ENCODE assay signal across 21 mouse cellular contexts in genomic region chr9:14386831-14387230, GRCm38 (mm10). TPM values are rescaled to one million over a fixed set of nuclear protein-coding genes. Genes with fewer than 3 reads are reported as not detected.
A peak's percentile ranks its signal among the peaks of the same experiment; 100 is the strongest.
DNase-seq lines count a peak whose midpoint lies in the region; ATAC-seq and TF ChIP-seq lines count a peak whose summit lies in the region.
"Had no signal": no experiment of that assay in that cellular context is flagged by ENCODE, and none has a peak within 500 bp of the region (broad histone marks: within the 10 kb centered on the region; RNA-seq: fewer than 3 reads in every experiment).

No protein-coding gene starts in this region.

- peak overlapping the region; percentile 29 for H3K4me3 ChIP-seq in erythroblast, embryonic 14.5 days (replicated peaks)
- H3K4me3 ChIP-seq in liver, embryonic 14.5 days (ENCODE audit: insufficient read depth in 1 of 2, low read depth in 2 of 2, low read length in 2 of 2), result no peak overlapping the region
- H3K4me3 ChIP-seq: embryonic facial prominence, embryonic 10.5 days; forebrain, embryonic 13.5 days; hindbrain, embryonic 13.5 days had no signal

- WGBS in liver, embryonic 14.5 days (ENCODE audit: insufficient replicate concordance), result 34% methylated on average over 9 of the region's 9 CpGs

- TF ChIP-seq EP300 in liver, embryonic 14.5 days (IDR thresholded peaks at IDR 0.05; ENCODE audit: low read depth), result no peak

- no peak overlapping the region; the same call in 1 of the 2 replicates for H3K27ac ChIP-seq in liver, embryonic 14.5 days
- H3K27ac ChIP-seq: embryonic facial prominence, embryonic 10.5 days; forebrain, embryonic 13.5 days; hindbrain, embryonic 13.5 days; hindbrain, postnatal 0 days had no signal

- H3K4me1 ChIP-seq in erythroblast, embryonic 14.5 days (ENCODE audit: control insufficient read depth), result peaks cover 78% of the 10 kb centered on the region
- peaks cover 31 to 40% of the 10 kb centered on the region in 2 experiments for H3K4me1 ChIP-seq in liver, embryonic 14.5 days (replicated peaks; ENCODE audit: control insufficient read depth in 2 of 2, insufficient read depth in 2 of 2, low read length in 1 of 2)

- no peaks in the 10 kb centered on the region for H3K27me3 ChIP-seq in erythroblast, embryonic 14.5 days (ENCODE audit: control insufficient read depth)
- no peaks in the 10 kb centered on the region for H3K27me3 ChIP-seq in liver, embryonic 14.5 days (ENCODE audit: control insufficient read depth, insufficient read depth, low read length)
- H3K27me3 ChIP-seq: forebrain, embryonic 13.5 days had no signal

- ATAC-seq in erythroblast, adult 5-6 weeks (replicated peaks; ENCODE audit: low FRiP score, poor library complexity, severe bottlenecking), result no peak
- ATAC-seq in liver, embryonic 14.5 days (ENCODE audit: insufficient read depth), result peak; percentile 68
- ATAC-seq: CD4-positive, CD25-positive, alpha-beta regulatory T cell, adult 4 months; forebrain, embryonic 13.5 days; forebrain, postnatal 0 days; hindbrain, postnatal 0 days had no signal

- H3K9ac ChIP-seq in liver, embryonic 14.5 days (replicated peaks), result 0 out of 2 replicates have a peak overlapping the region, but pooled peaks have one; percentile 7
- H3K9ac ChIP-seq: forebrain, embryonic 13.5 days; forebrain, postnatal 0 days; hindbrain, embryonic 13.5 days had no signal

- peaks cover 7% of the 10 kb centered on the region for H3K9me3 ChIP-seq in erythroblast, embryonic 14.5 days (ENCODE audit: control insufficient read depth, low read length)
- H3K9me3 ChIP-seq in liver, embryonic 14.5 days (ENCODE audit: control insufficient read depth, low read length), result no peaks in the 10 kb centered on the region
- H3K9me3 ChIP-seq: embryonic facial prominence, embryonic 10.5 days; forebrain, embryonic 13.5 days; G1E; hindbrain, embryonic 13.5 days had no signal

- H3K36me3 ChIP-seq in erythroblast, embryonic 14.5 days (ENCODE audit: control insufficient read depth), result peaks cover 12% of the 10 kb centered on the region
- no peaks in the 10 kb centered on the region for H3K36me3 ChIP-seq in liver, embryonic 14.5 days (replicated peaks; ENCODE audit: control insufficient read depth, insufficient read depth, low read depth)
- H3K36me3 ChIP-seq: embryonic facial prominence, embryonic 10.5 days; hindbrain, embryonic 13.5 days had no signal

- peak overlapping the region; percentile 40 for H3K4me2 ChIP-seq in liver, embryonic 14.5 days (ENCODE audit: low read depth)
- H3K4me2 ChIP-seq: forebrain, embryonic 13.5 days; hindbrain, embryonic 13.5 days had no signal

- DNase-seq in liver, result peak; percentile 71
- DNase-seq in liver, embryonic 14.5 days (ENCODE audit: low read depth in 3 of 3, low spot score in 3 of 3), result no peak
- no peak for DNase-seq in urinary bladder, adult 18-20 months (ENCODE audit: low spot score in 2 of 2)
- no peak for DNase-seq in spleen, postnatal 36 days (ENCODE audit: low spot score in 2 of 2)
- no peak for DNase-seq in adrenal gland, postnatal 14 days
- DNase-seq: adrenal gland, postnatal 10 days; B cell, adult 2 months; cerebellum, adult 18-20 months; cerebellum, adult 9-11 months; cerebellum, postnatal 36 days; forebrain, postnatal 0 days; gastrocnemius, postnatal 14 days; heart, postnatal 10 days had no signal

- TF ChIP-seq CTCF in liver, embryonic 14.5 days (IDR thresholded peaks at IDR 0.05; ENCODE audit: low read depth), result no peak

RNA-seq across cellular contexts. Expression of gene Endod1, which starts 5.5 kb away (rescaled TPM):
- 14.9 TPM in 2 replicates for polyA plus RNA-seq in erythroblast, embryonic 14.5 days (2012)
- 51.4 and 53.0 TPM in 2 replicates for total RNA-seq in erythroblast, adult 5-6 weeks (2015; ENCODE audit: low replicate concordance)
- total RNA-seq in erythroblast, adult 5-6 weeks (2017; ENCODE audit: low replicate concordance), result 84.8 and 110 TPM in 2 replicates
- 18.8 and 22.3 TPM in 2 replicates for polyA plus RNA-seq in liver, embryonic 14.5 days (2012; rRNA removed)
- 41.8 and 42.3 TPM in 2 replicates for polyA plus RNA-seq in liver, embryonic 14.5 days (2014; fragmentation: Nextera tagmentation; extraction: Ambion mirVana)
- 13.8 and 15.7 TPM in 2 replicates for total RNA-seq in adrenal gland, postnatal 14 days (2021)
